Mouse (Mus musculus) lung, adult 2 months (tissue): Measurements from ENCODE around the gene Erp29. TPM values are rescaled to one million over a fixed set of nuclear protein-coding genes. Genes with fewer than 3 reads are reported as not detected.

ENCODE experiments used
- DNase-seq: peaks from one replicate; pipeline ENCODE4 v3.0.0; 2022
- H3K4me1 ChIP-seq: fragments of 200-500 bp; 2 replicates; pipeline ENCODE4 v1.6.1; 2011; ENCODE audit warnings: low read length; ENCODE audit not compliant: control insufficient read depth, insufficient read depth
- H3K4me3 ChIP-seq: fragments of 200-500 bp; replicated peaks from 2 replicates; pipeline ENCODE3; 2011; ENCODE audit warnings: low read depth, mild to moderate bottlenecking, control low read depth, low read length; ENCODE audit errors: extremely low read depth
- CTCF ChIP-seq: fragments of 200-500 bp; IDR thresholded peaks from 2 replicates; pipeline ENCODE4 v1.5.1; 2011; ENCODE audit warnings: mild to moderate bottlenecking, low read length, control low read depth; ENCODE audit not compliant: insufficient read depth
- POLR2A ChIP-seq: fragments of 200-500 bp; IDR thresholded peaks from 2 replicates; pipeline ENCODE4 v1.6.1; 2011; ENCODE audit warnings: low read depth, mild to moderate bottlenecking, control low read depth, low read length, borderline replicate concordance; ENCODE audit errors: extremely low read depth
- WGBS: fragments of 180-500 bp; shearing (Covaris S2); methylation state at CpG from one replicate; pipeline ENCODE4 v1.1.7; 2018; 5-methylcytosine and 5-hydroxymethylcytosine counted together
- polyA plus RNA-seq: library from polyadenylated mRNA; depleted of rRNA; stranded (reverse); fragments of >200 nt; gene quantifications from 2 replicates; pipeline ENCODE4 v1.2.3, GENCODE M21; 2012; rRNA removed

Gene Erp29
- polyA plus RNA-seq, 1 experiment: 34.0 TPM

DNA sequence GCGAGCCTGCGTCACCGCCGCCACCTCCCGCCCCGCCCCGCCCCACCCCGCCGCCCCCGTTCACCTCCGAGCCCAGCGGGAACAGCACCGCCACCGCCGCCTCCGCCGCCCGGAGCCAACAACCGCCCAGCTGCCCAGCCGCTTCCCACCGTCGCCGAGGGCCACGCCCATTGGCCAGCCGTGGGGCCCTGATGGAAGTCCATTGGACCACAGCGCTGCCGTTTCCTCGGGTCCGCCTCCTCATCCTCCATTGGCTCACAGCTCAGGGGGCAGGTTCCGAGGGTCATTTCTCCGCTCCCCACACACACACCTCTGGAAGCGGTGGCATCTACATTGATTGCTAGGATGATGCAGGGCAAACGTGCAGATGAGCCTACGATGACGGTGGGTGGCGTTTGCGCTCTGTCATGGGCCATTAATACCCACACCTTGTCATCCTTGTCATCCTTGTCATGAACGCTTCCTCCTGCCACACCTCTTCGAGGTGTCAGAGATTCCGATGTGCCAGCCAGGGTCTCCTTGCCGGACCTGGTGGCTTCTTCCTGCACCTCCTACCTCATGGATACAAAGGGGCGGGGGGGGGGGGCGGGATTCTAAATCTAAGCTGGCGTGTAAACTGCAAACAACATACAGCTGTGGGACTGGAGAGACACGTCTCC lies 66.7 kb downstream of the Erp29 start, which contains the start of gene Trafd1:
Trafd1 (minus strand) TSS at position 172 of the 659 bp plus-strand sequence.
- 0% methylated on average over 45 of the region's 45 CpGs for WGBS
- TF ChIP-seq CTCF: no peak
- peak; percentile 61; the same call in 1 of the 2 replicates for TF ChIP-seq POLR2A
- DNase-seq: peak; percentile 88
- Histone ChIP-seq H3K4me1 (peaks cover 10% of the 10 kb centered on the region; the same call in 1 of the 2 replicates), H3K4me3 (peak within 1 kb of the TSS; percentile 87)

DNA sequence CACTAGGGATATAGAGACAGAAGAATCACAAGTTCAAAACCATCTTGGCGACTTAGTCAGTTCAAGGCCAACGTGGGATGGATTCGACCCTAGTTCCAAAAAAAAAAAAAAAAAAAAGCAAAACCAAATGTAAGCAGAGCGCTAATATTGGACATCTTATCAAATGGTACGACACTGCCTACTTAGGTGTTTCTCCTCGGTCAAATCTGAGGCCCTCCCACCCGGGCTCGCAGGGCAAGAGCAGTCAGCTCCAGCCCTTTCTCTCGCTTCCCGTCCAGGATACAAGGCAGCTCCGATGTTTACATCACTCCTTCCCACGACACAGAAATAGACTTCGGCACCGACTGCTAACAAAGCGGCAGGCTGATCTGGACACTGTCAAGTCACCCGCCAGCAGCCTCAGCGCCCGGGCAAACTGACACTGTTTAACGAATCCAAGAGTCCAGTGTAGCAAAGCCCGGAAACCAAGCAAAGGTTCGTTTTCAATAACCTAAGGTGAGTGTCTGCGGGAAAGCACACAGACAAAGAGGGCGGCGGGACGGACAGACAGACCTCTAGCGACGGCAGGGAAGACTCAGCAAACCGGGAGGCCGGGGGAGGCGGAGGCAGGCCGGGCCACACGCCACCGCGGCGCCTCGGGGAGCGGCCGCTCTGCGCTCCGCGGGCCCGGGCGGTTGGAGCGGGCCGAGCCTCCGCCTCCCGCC lies 67.4 kb downstream of the Erp29 start:
- peak overlapping the region; percentile 87 for H3K4me3 ChIP-seq
- no peak for TF ChIP-seq CTCF
- WGBS: under 1% methylated on average over 46 of the region's 47 CpGs
- DNase-seq: peak; percentile 74
- H3K4me1 ChIP-seq: peaks cover 10% of the 10 kb centered on the region; the same call in 1 of the 2 replicates

DNA sequence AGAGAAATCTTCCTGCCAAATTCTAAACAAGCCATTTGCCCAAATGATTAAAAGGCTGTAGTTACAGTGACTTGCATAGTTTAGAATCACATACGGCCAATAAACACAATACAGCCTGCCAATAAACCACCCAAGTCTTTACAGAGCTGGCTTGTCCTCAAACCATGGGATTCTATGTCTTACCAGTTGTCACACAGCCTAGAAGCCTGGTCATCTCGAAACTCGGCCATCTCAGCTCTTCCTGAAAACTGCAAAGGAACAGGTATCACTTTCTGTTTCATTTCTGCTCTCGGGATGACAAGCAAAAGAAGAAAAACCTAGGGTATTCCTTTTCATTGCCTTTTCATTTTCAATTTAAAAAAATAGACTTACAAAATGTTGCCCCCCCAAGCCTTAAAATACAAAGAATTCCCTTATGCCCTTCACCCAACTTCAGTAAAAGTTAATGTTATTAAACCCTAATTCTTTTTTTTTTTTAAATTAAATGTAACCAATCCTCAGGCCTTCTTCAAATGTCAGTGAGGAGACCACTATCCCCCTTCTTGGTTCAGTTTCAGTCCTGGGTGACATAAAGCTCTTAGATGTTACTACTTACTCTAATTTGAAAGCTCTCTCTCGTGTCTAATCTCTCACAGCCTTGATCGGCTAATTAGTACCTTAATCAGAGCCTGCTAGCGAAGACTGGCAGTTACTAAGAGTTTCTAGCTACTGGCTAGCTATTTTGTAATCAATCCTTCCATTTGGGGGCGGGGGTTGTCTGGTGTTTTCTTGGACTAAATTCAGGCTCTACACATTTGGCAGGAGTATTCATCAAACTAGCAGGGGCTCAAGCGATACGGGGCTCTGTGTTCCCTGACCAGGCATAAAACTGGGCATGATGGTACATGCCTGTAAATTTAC lies 68.2 kb downstream of the Erp29 start:
- TF ChIP-seq POLR2A: no peak
- DNase-seq: no peak
- peaks cover 10% of the 10 kb centered on the region; the same call in 1 of the 2 replicates for H3K4me1 ChIP-seq
- WGBS: 19% methylated on average over 10 of the region's 10 CpGs
- peak overlapping the region; percentile 87 for H3K4me3 ChIP-seq

DNA sequence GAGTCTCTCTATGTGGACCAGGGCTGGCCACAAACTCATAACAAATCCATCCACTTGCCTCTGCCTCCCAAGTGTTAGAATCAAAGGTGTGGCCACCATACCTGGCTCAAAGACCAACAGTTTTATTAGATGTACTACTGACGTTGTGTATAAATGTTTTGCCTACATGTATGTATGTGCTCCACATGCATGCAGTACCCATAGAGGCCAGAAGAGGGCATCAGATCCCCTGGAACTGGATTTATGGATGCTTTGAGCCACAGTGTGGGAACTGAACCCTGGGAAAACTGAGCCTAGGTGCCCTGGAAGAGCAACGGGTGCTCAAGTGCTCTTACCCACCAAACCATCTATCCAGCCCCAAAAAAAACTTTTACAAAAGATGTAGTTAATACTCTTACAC lies 71.6 kb downstream of the Erp29 start:
- peaks cover 2% of the 10 kb centered on the region; the same call in 1 of the 2 replicates for H3K4me1 ChIP-seq
- WGBS: 92% methylated on average over 2 of the region's 2 CpGs
- H3K4me3 ChIP-seq: no peak overlapping the region
- TF ChIP-seq CTCF (no peak; the same call in 1 of the 2 replicates), POLR2A (no peak)
- no peak for DNase-seq

DNA sequence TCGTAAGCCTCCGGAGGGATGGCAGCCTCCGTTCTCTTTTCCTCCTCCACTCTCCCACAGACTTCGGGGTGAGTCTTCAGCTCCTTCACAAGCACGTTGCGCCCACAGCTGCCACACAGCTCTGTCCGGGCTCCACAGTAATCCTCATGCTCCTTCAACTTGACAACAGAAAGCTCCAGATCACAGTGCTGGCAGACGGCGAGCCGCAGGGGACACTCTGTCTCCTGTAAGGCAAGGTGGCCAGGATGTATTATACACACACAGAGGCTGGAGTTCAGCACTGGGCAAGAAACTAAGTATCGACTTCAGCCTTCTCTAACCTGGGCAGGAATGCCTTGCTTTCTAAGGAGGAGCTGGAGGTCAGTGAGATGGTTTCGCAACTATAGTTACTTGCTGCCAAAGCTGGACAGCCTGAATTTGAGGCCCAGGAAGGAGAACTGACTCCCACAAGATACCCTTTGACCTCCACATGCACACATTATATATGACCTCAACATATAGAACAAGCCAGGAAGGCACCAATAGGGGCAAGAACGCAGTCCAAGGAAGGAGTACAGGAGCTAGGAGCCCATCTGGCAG lies 73.5 kb downstream of the Erp29 start:
- H3K4me3 ChIP-seq: no peak overlapping the region
- TF ChIP-seq POLR2A (no peak), CTCF (no peak)
- H3K4me1 ChIP-seq: peaks cover 2% of the 10 kb centered on the region; the same call in 1 of the 2 replicates
- DNase-seq: no peak
- WGBS: 84% methylated on average over 13 of the region's 13 CpGs

Other genes starting within 250 kb of the Erp29 start
- 171 and 213 TPM in 2 replicates for gene Rpl6, start 248.0 kb downstream of the Erp29 start, polyA plus RNA-seq
- 15.4 and 16.4 TPM in 2 replicates for gene Hectd4, start 232.3 kb downstream of the Erp29 start, polyA plus RNA-seq
- 83.8 and 108 TPM in 2 replicates for gene Trafd1, start 66.9 kb downstream of the Erp29 start, polyA plus RNA-seq
- 6.2 and 10.0 TPM in 2 replicates for gene Naa25, start 54.6 kb downstream of the Erp29 start, polyA plus RNA-seq
- gene Tmem116, start 613 bp downstream of the Erp29 start, polyA plus RNA-seq: 23.6 and 24.2 TPM in 2 replicates
- not detected in 2 replicates for gene Adam1b, start 50.9 kb upstream of the Erp29 start, polyA plus RNA-seq
- 4.4 and 5.7 TPM in 2 replicates for gene Adam1a, start 93.0 kb upstream of the Erp29 start, polyA plus RNA-seq
- gene Gm42878, start 93.0 kb upstream of the Erp29 start, polyA plus RNA-seq: 0.28 TPM in 1 of 2 replicates, not detected in the other
- gene Mapkapk5, start 93.4 kb upstream of the Erp29 start, polyA plus RNA-seq: 20.6 and 36.8 TPM in 2 replicates
- gene Aldh2, start 141.3 kb upstream of the Erp29 start, polyA plus RNA-seq: 1,209 and 1,438 TPM in 2 replicates
- 10.1 and 10.3 TPM in 2 replicates for gene Acad12, start 166.4 kb upstream of the Erp29 start, polyA plus RNA-seq
- 6.1 and 7.0 TPM in 2 replicates for gene Acad10, start 208.0 kb upstream of the Erp29 start, polyA plus RNA-seq
- gene Brap, start 208.1 kb upstream of the Erp29 start, polyA plus RNA-seq: 28.8 and 30.6 TPM in 2 replicates